Mouse (Mus musculus): Measurements from ENCODE around the gene Dennd2c.
A peak's percentile ranks its signal among the peaks of the same experiment; 100 is the strongest.

Gene Dennd2c

GRCm38 (mm10) chr3:103102454-103103390 is at the start of gene Dennd2c:
Gene Dennd2c (plus strand): TSS chr3:103102604.
- DNase-seq = peak; percentile 95

- no peak for DNase-seq
Measured at GRCm38 (mm10) chr3:103056016-103056595, 46.3 kb upstream of the Dennd2c start.

- DNase-seq = no peak
Measured at GRCm38 (mm10) chr3:103057752-103058151, 44.7 kb upstream of the Dennd2c start.

GRCm38 (mm10) chr3:103058207-103059157 is 43.9 kb upstream of the Dennd2c start, which contains the start of gene Nras:
Gene Nras (plus strand): TSS chr3:103058285.
- peak; percentile 94 to 96 for DNase-seq

GRCm38 (mm10) chr3:103066927-103067326 is 35.5 kb upstream of the Dennd2c start:
- DNase-seq = no peak

DNA sequence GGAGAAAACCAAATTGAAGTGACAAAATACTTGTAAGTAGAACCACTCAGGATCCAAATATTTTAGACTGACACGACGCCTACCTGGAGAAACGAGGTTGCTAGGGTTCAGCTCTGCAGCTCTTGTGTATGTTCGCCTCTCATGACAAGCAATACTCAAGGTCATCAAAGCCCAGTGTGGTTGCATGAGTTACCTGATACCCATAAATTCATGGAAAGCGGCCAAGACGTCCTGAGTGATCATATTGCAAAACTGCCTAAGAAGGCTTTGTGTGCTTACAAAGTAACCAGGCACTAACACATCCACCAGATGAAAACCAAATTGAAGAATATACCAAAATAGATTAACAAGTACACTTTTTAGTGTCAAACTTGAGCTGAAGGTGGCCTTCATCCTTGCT is 33.4 kb upstream of the Dennd2c start:
- DNase-seq = peak; percentile 44 to 67

GRCm38 (mm10) chr3:103073771-103074170 is 28.6 kb upstream of the Dennd2c start, which contains the start of gene Ampd1:
Gene Ampd1 (plus strand): TSS chr3:103074014.
- no peak for DNase-seq

DNA sequence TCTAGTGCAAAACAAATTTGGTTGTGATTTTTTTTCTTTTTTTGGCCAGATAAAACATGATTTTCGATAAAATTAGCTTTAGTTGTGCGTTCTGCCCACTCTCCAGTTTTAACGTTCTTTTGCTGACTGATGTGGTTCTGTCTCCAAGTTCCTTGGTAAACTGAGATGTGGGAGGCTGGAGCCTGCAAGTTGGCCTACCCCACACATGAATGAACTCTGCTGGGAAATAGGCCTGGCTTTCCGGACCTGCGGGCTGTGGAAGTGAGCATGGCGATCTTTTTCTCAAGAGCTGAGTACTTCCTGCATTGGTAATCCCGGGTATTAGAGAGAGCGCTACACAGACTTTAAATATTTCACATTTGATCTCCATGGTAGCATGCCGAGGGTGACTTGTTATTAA is 26.5 kb upstream of the Dennd2c start:
- DNase-seq = no peak

DNA sequence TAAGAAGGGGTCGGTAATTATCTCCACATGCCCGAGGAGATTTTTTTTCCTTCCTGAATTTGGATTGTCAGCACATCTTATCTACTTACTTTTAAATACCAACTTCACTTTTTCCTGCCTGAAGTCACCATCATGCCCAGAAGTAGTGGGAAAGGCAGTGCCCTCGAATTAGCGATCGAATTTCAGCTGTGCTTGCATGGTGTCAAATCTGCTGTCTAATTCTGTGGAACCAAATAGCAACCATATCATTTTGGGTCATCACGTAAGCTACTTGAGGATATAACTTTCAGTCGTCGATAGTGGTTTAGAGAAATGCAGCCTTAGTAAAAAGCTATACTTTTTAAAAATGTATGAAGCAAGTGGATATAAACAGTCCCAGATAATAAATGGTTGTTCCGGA is 25.9 kb upstream of the Dennd2c start:
- DNase-seq = no peak

DNA sequence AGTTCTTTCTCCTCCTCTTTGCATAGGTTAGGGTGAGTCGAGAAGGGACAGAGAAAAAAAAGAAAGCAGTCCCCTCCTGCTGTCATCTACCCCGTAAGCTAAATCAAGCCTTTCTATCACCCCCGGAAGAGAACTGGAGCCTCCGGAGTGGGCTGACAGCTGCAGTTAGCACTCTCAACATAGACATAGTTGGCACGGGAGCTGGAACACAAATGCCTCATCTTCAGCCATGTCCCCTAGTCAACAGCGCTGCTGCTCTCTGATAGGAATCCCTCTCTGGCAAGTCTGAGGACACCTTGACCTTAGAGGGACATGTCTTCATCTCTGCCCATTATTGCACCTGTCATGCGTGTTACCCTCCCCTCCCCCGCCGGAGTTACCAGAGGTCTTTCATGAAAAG is 23.1 kb upstream of the Dennd2c start:
- DNase-seq = no peak

- no peak for DNase-seq
Measured at GRCm38 (mm10) chr3:103081051-103081450, 21.4 kb upstream of the Dennd2c start.

DNA sequence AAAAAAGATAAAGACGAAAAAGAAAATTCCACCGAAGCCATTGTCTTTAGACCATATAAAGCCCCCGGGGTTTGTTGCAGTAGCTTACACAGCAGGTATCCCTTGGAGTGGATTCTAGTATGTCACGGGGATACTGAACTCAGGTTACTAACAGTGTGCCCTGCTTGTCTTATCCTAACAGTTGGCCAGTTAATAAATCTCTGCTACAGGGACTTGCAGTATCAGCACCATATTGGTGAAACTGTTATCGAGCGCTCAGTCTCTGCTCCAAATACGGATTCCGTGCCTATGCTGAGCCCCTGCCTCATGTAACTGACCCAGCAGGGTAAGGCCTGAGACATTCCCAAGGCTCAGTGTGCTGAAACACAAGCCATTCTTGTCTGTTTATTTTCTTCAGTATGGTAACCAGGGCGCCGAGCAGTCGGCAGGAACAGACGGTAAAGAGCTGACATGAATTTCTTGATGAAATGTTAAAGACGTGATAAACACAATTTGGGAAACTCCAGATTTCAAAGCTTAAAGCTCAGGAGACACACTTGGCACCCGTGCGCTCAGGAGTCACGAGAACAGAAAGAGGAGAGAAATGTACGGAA is 20.4 kb upstream of the Dennd2c start:
- DNase-seq = no peak

- no peak for DNase-seq
Measured at GRCm38 (mm10) chr3:103082761-103083160, 19.6 kb upstream of the Dennd2c start.

- DNase-seq = no peak
Measured at GRCm38 (mm10) chr3:103085986-103086385, 16.4 kb upstream of the Dennd2c start.

DNA sequence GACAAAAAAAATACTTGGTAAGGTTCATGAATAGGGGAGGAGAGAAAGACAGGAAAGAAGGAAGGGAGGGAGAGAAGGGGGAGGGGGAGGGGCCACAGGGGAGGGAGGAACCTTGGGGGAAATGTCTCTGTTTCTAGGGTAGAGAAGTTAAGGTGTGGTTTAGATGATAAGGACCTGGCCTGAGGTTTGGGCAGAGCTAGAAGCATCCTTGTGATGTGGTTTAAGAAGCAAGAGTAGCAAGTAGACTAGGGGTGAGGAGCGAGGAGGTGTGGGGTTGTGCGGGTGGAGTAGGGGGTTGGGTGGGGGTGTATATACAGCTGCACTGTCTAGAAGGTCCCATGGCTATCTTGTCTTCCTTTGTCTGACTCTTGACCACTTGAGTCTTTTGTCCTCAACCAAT is 10.7 kb upstream of the Dennd2c start:
- no peak for DNase-seq

- no peak for DNase-seq
Measured at GRCm38 (mm10) chr3:103098662-103099061, 3.7 kb upstream of the Dennd2c start.

- DNase-seq = no peak
Measured at GRCm38 (mm10) chr3:103099667-103100066, 2.7 kb upstream of the Dennd2c start.

DNA sequence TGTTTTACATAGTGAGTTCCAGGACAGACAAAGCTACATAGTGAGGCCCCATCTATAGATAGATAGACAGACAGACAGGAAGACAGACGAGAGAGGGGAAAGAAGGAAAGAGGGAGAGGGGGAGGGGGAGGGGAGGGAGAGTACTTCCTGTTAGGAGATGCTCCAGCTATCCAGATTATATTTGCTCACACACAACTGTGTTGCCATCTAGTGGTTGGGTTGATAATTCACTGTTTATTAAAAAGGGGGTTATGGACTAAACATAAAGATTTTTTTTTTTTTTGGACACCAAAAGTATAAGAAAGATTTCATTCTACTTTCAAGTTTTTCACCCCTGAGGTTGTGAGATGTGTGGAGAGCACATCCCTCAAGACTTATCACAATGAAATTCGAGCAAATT is 1.7 kb upstream of the Dennd2c start:
- no peak for DNase-seq

DNA sequence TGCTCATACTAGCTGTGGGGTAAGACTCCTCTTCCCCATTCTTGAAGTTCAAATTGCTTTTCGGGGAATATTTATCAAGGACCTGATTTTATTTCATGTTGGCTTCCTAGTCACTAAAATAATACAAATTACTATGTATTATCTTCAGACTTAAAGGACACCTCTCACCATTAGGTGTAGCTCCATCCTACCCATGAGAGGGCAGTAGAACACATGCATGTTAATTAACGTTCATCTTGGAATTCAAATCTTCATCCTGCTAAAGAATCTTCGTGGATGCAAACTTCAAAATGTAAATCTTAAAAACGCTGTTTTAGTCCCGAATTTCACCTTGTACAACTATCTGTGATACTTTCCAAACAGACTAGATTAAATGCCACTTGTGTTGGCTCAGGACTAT is 1.2 kb upstream of the Dennd2c start:
- no peak for DNase-seq

DNA sequence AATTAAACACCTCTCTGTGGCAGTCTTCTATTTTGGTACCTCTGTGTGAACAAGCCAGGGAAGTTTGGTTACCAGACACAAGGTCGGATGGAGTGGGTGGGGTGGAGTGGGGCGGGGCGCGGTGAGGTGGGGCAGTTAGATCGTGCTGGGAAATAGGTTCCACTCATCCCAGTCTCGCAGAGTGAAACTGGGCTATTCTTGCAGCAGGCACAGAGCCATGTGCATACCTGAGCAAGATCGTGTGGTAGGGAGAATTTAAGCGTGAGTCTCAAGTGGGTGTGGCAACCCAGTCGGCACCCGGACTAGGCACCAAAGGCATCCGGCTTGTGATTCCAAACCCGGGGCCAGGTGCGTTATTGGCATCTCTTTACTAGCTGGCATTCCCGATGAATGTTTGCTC is 495 bp upstream of the Dennd2c start:
- DNase-seq = peak; percentile 19 to 29

- no peak for DNase-seq
Measured at GRCm38 (mm10) chr3:103107565-103108240, 5.3 kb downstream of the Dennd2c start.

DNA sequence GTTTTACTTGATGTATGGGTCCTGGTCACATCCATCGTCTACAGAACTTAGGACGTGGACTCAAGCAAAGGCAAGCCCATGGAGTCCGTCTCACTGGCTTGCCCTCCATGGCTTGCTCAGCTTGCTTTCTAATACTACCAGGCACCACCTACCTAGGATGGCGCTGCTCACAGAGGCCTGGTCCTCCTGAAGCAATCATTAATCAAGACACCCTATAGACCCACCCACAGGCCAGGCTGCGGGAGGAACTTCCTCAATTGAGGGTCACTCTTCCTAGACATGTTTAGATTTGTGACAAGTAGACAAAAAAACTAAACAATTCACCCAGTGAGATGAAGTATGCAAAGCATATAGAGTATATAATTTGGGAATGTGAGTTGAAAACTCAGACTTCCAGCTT is 9.8 kb downstream of the Dennd2c start:
- DNase-seq = no peak

All from lung, adult 18-20 months (tissue).